Mouse (Mus musculus) embryonic fibroblast, embryonic 13.5 days (primary cell): ENCODE measurements around the gene Bahcc1.

ENCODE experiments used
- CTCF ChIP-seq: IDR thresholded peaks from 2 replicates; pipeline ENCODE4 v1.5.1; 2011; ENCODE audit warnings: mild to moderate bottlenecking, control low read depth, low read length, moderate library complexity, borderline replicate concordance; ENCODE audit not compliant: insufficient read depth
- POLR2A ChIP-seq: IDR thresholded peaks from 2 replicates; pipeline ENCODE4 v1.6.1; 2011; ENCODE audit warnings: low read depth, mild to moderate bottlenecking, control low read depth, low read length, moderate library complexity

GRCm38 (mm10) chr11:120337447-120337846, 104.7 kb downstream of the Bahcc1 start:
- TF ChIP-seq POLR2A: no peak
- TF ChIP-seq CTCF: no peak
